ENCODE assay signal across 7 mouse cellular contexts in genomic region chr12:17881371-17882116, GRCm38 (mm10).
DNase-seq lines count a peak whose midpoint lies in the region; ATAC-seq lines count a peak whose summit lies in the region.

No protein-coding gene starts in this region.

- peak overlapping the region; percentile 59 for H3K4me2 ChIP-seq in embryonic facial prominence, embryonic 13.5 days
- peak overlapping the region; percentile 54 for H3K4me2 ChIP-seq in limb, embryonic 12.5 days
- H3K4me2 ChIP-seq in midbrain, embryonic 14.5 days (ENCODE audit: low read length) = peak overlapping the region; percentile 52

- peak overlapping the region; percentile 88 for H3K4me3 ChIP-seq in embryonic facial prominence, embryonic 13.5 days
- H3K4me3 ChIP-seq in limb, embryonic 12.5 days (replicated peaks) = peak overlapping the region; percentile 82
- peak overlapping the region; percentile 70 for H3K4me3 ChIP-seq in midbrain, embryonic 14.5 days (replicated peaks; ENCODE audit: low read depth, low read length)

- under 1% methylated on average over 59 of the region's 59 CpGs for WGBS in embryonic facial prominence, embryonic 13.5 days
- under 1% methylated on average over 58 of the region's 59 CpGs for WGBS in limb, embryonic 12.5 days
- 1% methylated on average over 58 of the region's 59 CpGs for WGBS in midbrain, embryonic 14.5 days

- H3K4me1 ChIP-seq in embryonic facial prominence, embryonic 13.5 days = no peaks in the 10 kb centered on the region
- no peaks in the 10 kb centered on the region for H3K4me1 ChIP-seq in limb, embryonic 12.5 days (replicated peaks)
- no peaks in the 10 kb centered on the region for H3K4me1 ChIP-seq in midbrain, embryonic 14.5 days (ENCODE audit: control insufficient read depth, insufficient read depth, low read length)

- peak; percentile 100 for ATAC-seq in embryonic facial prominence, embryonic 13.5 days (ENCODE audit: insufficient number of reproducible peaks, insufficient read depth, low FRiP score, low TSS enrichment, low read depth)
- peak; percentile 100 for ATAC-seq in limb, embryonic 12.5 days (ENCODE audit: insufficient number of reproducible peaks, insufficient read depth, low FRiP score, low TSS enrichment, low read depth)
- ATAC-seq in midbrain, embryonic 14.5 days (ENCODE audit: low FRiP score, low TSS enrichment) = peak; percentile 98

- peak overlapping the region; percentile 92 for H3K9ac ChIP-seq in embryonic facial prominence, embryonic 13.5 days
- H3K9ac ChIP-seq in limb, embryonic 12.5 days (replicated peaks) = peak overlapping the region; percentile 93
- H3K9ac ChIP-seq in midbrain, embryonic 14.5 days (replicated peaks; ENCODE audit: low read length) = peak overlapping the region; percentile 84

- H3K36me3 ChIP-seq in embryonic facial prominence, embryonic 13.5 days = peaks cover 7% of the 10 kb centered on the region; the same call in 1 of the 2 replicates
- H3K36me3 ChIP-seq in limb, embryonic 12.5 days = peaks cover 10% of the 10 kb centered on the region
- no peaks in the 10 kb centered on the region for H3K36me3 ChIP-seq in midbrain, embryonic 14.5 days (ENCODE audit: control insufficient read depth, insufficient read depth, low read length)

- no peaks in the 10 kb centered on the region for H3K27me3 ChIP-seq in embryonic facial prominence, embryonic 13.5 days
- H3K27me3 ChIP-seq in limb, embryonic 12.5 days = no peaks in the 10 kb centered on the region
- no peaks in the 10 kb centered on the region for H3K27me3 ChIP-seq in midbrain, embryonic 14.5 days (ENCODE audit: control insufficient read depth, insufficient read depth, low read length)

- H3K27ac ChIP-seq in embryonic facial prominence, embryonic 13.5 days = peak overlapping the region; percentile 90
- H3K27ac ChIP-seq in limb, embryonic 12.5 days = peak overlapping the region; percentile 94
- H3K27ac ChIP-seq in midbrain, embryonic 14.5 days (replicated peaks; ENCODE audit: low read depth, low read length) = peak overlapping the region; percentile 86

- H3K9me3 ChIP-seq in embryonic facial prominence, embryonic 13.5 days = peaks cover 15% of the 10 kb centered on the region
- peaks cover 15% of the 10 kb centered on the region; the same call in 1 of the 2 replicates for H3K9me3 ChIP-seq in limb, embryonic 12.5 days
- H3K9me3 ChIP-seq in midbrain, embryonic 14.5 days (ENCODE audit: control insufficient read depth, low read length) = no peaks in the 10 kb centered on the region

- DNase-seq in adrenal gland, postnatal 4 days (ENCODE audit: low spot score in 2 of 2) = peak; percentile 65 to 85
- peak; percentile 90 for DNase-seq in heart, adult 8-10 months (ENCODE audit: low spot score)
- DNase-seq in kidney, adult 8-10 months = peak; percentile 89 to 91
- DNase-seq in midbrain, embryonic 14.5 days = peak; percentile 90
- DNase-seq in spleen, adult 12 weeks (ENCODE audit: low spot score) = peak; percentile 52

Comparison
In these comparisons a context has a peak if more than half of its experiments do, and no peak if none do; other contexts are left out.
1. Peak in every context shown above with its lines: DNase-seq, ATAC-seq, H3K4me3 ChIP-seq and H3K27ac ChIP-seq.